Mouse (Mus musculus) splenic B cell, adult 2 months (primary cell): ENCODE data around the gene Adprh.
A peak's percentile ranks its signal among the peaks of the same experiment; 100 is the strongest.

ENCODE experiments used
- DNase-seq: peaks from one replicate; pipeline ENCODE4 v3.0.0-alpha.2; 2011; ENCODE audit warnings: low read depth, low spot score
- H3K27me3 ChIP-seq: 2 replicates; pipeline ENCODE4 v1.6.1; 2012; ENCODE audit warnings: mild to moderate bottlenecking, low read length, moderate library complexity, mixed read lengths; ENCODE audit not compliant: control insufficient read depth, poor library complexity, insufficient read depth, severe bottlenecking
- H3K36me3 ChIP-seq: 2 replicates; pipeline ENCODE4 v1.6.1; 2012; ENCODE audit warnings: mild to moderate bottlenecking, low read length, moderate library complexity, mixed read lengths; ENCODE audit not compliant: control insufficient read depth, poor library complexity, insufficient read depth, severe bottlenecking

The Adprh gene

GRCm38 (mm10) chr16:38472507-38472873 lies 20.0 kb upstream of the Adprh start:
- DNase-seq: no peak
- no peaks in the 10 kb centered on the region for H3K36me3 ChIP-seq
- no peaks in the 10 kb centered on the region for H3K27me3 ChIP-seq

DNA sequence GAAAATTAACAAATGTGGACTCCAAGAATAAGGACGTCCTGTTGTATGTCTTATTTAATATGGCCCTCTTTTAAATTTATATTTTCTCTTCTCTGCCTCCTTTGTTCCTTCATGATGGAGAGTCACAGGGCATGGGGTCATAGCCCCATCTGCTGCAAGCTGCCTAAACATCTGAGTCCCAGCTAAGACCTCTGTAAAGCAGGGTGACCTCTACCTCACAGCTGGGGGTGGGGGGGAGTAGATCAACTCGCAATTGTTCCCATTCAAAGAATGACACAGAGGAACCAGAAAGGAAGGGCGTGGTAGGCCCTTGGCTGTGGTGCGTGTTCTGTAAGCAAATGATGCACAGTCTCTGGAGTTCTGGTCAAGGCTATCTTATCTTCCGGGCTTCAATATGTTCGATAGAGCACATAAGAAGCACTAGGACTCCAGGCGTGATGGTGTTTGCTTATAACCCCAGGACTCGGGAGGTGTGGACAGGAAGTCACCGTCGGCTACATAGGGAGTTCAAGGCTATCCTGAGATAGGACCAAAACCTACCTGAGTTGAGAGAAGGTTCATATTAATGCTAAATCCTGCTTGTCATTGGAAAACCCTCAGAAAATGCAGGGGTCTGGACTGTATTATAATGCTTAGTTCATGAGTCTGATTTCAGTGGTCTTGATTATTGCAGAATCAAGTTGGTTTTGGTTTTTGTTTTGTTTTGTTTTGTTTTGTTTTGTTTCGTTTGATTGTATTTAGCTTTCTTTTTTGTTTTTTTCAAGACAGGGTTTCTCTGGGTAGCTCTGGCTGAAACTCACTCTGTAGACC lies 19.4 kb upstream of the Adprh start:
- DNase-seq: no peak
- H3K27me3 ChIP-seq: no peaks in the 10 kb centered on the region
- no peaks in the 10 kb centered on the region for H3K36me3 ChIP-seq

- no peaks in the 10 kb centered on the region for H3K36me3 ChIP-seq
- no peak for DNase-seq
- no peaks in the 10 kb centered on the region for H3K27me3 ChIP-seq
Measured at GRCm38 (mm10) chr16:38469437-38469836, 16.9 kb upstream of the Adprh start.

DNA sequence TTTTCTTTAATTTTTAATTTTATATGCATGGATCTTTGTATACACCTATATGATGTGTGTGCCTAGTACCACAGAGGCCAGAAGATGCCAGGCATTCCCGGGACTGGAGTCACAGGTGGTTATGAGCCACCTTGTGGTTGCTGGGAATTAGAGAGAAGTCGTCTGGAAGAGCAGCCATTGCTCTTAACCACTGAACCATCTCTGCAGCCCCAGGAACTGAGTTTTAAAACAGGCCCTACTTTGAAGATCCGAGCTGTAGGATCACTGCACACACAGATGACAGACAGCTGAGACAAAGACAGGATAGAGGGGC lies 16.2 kb upstream of the Adprh start:
- Histone ChIP-seq H3K27me3 (no peaks in the 10 kb centered on the region), H3K36me3 (no peaks in the 10 kb centered on the region)
- no peak for DNase-seq

GRCm38 (mm10) chr16:38467917-38468705 lies 15.6 kb upstream of the Adprh start:
- no peak for DNase-seq
- Histone ChIP-seq H3K36me3 (no peaks in the 10 kb centered on the region), H3K27me3 (no peaks in the 10 kb centered on the region)

GRCm38 (mm10) chr16:38467091-38467916 lies 14.8 kb upstream of the Adprh start:
- Histone ChIP-seq H3K36me3 (no peaks in the 10 kb centered on the region), H3K27me3 (no peaks in the 10 kb centered on the region)
- no peak for DNase-seq

DNA sequence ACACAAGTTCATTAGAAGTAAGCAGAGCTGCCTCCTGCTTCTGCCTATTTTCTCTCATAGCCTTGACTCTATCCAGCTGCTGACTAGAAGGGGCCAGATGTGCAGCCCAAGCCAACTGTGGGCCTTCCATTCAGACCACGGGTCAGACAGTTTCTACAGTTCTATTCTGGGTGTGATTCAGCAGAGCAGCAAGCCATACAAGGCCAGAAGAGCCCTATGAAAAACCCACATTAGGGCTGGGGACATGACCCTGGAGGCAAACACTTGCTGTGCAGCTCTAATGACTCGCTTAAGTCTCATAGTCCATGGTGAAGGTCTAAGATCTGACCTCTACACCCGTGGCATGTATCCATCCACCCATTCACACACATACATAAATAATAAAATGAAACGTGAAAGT lies 13.6 kb upstream of the Adprh start:
- Histone ChIP-seq H3K36me3 (no peaks in the 10 kb centered on the region), H3K27me3 (no peaks in the 10 kb centered on the region)
- DNase-seq: no peak

GRCm38 (mm10) chr16:38463305-38463704 lies 10.8 kb upstream of the Adprh start:
- H3K36me3 ChIP-seq: no peaks in the 10 kb centered on the region
- no peak for DNase-seq
- no peaks in the 10 kb centered on the region for H3K27me3 ChIP-seq

- no peak for DNase-seq
Measured at GRCm38 (mm10) chr16:38462161-38462560, 9.7 kb upstream of the Adprh start.

DNA sequence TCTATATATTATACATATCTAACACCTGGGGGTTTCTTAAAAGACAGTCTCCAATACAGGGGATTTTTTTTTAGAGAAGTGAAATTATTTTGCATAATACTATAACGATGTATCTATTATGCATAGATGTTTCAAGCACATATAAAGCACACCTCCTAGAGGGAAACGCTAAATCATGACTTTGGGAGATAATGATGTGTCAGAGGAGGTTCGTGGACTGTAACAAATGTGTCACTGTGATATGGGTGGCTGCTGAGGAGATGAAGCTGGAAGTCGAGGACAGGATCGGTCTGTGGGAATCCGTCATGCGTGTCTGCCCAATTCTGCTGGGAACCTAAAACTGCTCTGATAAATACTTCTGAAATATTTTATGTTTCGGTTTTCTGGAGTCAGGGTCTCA lies 9.2 kb upstream of the Adprh start:
- H3K27me3 ChIP-seq: no peaks in the 10 kb centered on the region
- H3K36me3 ChIP-seq: no peaks in the 10 kb centered on the region
- peak; percentile 72 for DNase-seq

More at GRCm38 (mm10) chr16:38462161-38462560, 9.7 kb upstream of the Adprh start:
- H3K27me3 ChIP-seq: no peaks in the 10 kb centered on the region
- H3K36me3 ChIP-seq: no peaks in the 10 kb centered on the region

GRCm38 (mm10) chr16:38459990-38460389 lies 7.5 kb upstream of the Adprh start:
- Histone ChIP-seq H3K36me3 (no peaks in the 10 kb centered on the region), H3K27me3 (no peaks in the 10 kb centered on the region)
- DNase-seq: no peak

DNA sequence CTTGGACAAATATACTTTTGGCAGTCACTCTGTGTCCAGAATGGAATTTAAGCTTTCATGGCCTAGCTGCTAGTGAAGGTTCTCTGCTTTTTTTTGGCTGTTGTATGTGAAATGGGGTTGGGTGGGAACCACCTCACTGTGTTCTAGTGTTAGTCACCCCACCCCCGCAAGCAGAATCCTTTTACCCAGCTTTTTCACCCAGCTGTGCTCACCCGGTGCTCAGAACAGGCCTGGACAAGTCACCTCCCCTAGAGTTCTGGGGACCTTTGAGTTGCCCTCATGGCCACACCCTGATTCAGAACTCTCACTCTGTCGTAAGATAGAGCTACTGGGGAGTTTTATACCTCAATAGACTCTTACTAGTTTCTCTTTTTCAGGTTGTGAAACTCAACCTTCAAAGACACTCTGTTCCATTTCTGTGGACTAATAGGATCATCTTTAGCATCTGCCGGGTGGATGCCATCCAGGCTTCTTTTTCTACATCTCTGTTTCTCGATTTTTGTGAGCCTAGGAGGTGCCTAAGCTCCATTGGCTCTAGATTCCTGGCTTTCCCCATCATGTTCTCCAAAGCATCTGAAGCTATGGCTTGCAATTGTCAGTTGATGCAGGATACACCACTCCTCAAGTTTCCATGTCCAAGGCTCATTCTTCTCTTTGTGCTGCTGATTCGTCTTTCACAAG lies 6.2 kb upstream of the Adprh start:
- no peaks in the 10 kb centered on the region for H3K36me3 ChIP-seq
- DNase-seq: peak; percentile 30
- H3K27me3 ChIP-seq: no peaks in the 10 kb centered on the region

DNA sequence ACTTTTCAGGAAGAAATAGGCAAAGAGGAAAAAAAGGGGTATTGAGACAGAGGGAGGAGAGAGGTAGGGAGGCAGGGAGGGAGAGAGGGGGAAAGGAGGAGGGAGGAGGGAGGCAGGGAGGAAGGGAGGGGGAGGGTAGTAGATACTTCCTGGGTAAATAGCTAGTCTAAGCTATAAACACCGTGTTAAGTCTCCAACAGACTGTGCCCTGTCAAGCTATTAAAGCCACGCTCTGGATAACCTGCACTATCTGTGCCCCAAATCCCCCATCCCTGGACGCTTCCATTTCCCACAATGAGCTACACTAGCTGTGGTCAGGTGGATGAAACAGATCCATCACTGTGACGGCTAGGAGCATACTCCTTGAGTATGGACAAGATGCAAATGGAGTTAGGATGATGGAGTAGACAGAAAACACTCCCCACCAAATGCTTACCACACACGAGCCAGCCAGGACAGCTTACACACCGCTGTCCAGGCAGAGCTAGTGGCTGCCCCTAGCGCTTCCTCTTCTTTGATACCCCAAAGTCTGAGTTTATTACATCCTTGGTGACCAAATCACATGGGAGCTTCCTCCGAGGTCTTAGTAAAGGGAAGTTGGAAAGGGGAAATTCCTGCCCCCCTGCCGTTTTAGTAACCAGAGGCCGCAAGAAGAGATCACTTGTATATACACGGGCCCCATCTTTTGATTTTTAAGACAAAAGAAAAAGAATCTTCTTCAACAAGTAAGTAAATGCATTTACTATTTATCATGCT lies 4.5 kb upstream of the Adprh start:
- Histone ChIP-seq H3K27me3 (no peaks in the 10 kb centered on the region), H3K36me3 (no peaks in the 10 kb centered on the region)
- DNase-seq: peak; percentile 67
